Mouse (Mus musculus): ENCODE measurements around the gene Smarcd1.
A peak's percentile ranks its signal among the peaks of the same experiment; 100 is the strongest.

Smarcd1 gene

GRCm38 (mm10) chr15:99731167-99731566, 29.2 kb downstream of the Smarcd1 start:
- DNase-seq (ENCODE audit: low spot score in 2 of 2) = no peak

DNA sequence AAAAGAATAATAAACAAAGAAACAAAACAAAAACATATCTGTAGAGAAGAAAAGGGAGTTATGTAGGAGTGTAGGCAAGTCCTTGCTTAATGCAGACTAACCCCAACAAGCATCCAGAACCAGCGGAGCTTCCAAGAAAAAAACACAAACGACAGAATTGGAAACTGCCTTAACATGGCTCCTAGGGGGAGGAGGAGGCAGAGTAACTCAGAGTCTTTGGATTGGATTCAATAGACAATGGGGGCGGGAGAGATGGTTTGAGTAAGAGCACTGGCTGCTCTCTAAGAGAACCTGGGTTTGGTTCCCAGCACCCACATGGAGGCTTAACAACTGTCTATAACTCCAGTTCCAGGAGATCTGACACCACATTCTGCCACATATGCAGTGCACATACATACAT, 29.7 kb downstream of the Smarcd1 start:
- no peak for DNase-seq (ENCODE audit: low spot score in 2 of 2)

- DNase-seq (ENCODE audit: low spot score in 2 of 2) = no peak
Measured at GRCm38 (mm10) chr15:99733186-99733585, 31.3 kb downstream of the Smarcd1 start.

GRCm38 (mm10) chr15:99735631-99736030, 33.7 kb downstream of the Smarcd1 start:
- DNase-seq (ENCODE audit: low spot score in 2 of 2) = peak; percentile 100

DNA sequence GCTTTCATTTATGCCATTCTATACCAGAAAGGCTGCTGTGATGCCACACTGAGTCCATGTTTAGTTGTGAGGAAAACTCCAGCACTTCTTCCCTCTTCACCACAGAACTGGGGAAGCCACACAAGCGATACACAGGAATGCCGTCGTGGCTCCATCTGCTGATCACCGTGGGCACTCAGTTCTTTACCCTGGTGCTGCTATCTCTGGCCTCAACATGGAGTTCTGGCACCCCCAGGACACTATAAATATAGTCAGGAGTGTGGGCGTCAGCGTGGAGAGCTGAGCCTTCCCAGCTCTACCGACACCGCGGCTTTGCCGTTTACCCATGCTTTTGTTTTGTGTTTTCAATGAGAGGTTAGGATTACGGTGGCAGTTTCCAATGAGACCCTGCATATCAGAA, 34.7 kb downstream of the Smarcd1 start:
- no peak for DNase-seq (ENCODE audit: low spot score in 2 of 2)

DNA sequence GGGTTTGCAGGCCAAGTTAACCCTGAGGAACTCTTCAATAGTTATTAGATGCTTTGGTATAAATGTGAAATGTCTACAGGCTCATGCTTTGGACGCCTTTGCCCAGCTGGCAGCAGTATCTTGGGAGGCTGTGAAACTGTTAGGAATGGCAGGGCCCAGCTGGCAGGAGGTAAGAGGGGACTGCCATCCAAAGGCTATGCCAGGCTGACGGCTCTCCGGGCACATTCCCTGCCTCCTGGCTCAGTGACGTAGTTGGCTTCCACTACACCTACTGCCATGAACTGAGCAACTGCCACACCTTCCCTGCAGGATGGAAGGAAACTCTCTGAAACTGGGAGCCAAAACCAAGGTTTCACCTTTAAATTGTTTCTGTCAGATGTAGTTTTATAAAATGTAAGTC, 38.3 kb downstream of the Smarcd1 start:
- no peak for DNase-seq (ENCODE audit: low spot score in 2 of 2)

DNA sequence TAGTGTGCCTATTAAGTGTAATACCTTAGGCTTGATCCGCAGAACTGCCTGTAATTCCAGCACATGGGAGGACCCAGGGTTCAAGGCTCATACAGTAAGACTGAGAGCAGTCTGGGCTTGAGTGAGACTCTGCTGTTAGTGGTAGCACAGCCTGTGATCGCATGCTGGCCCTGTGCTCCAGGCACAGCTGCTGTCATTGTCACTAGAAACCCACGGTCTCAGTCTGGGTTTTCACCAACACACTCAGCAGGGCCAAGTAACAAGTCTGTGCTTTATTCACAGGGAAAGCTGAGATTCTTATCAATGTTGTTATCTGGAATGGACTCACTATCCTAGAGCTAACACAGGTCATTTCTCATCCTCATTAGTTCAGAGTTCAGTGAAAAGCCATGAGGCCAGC, 52.3 kb downstream of the Smarcd1 start:
- no peak for DNase-seq (ENCODE audit: low spot score in 2 of 2)
